Mouse (Mus musculus) liver, adult 2 months (tissue): Measurements from ENCODE around the gene Mrpl49. TPM values are rescaled to one million over a fixed set of nuclear protein-coding genes. Genes with fewer than 3 reads are reported as not detected.
A peak's percentile ranks its signal among the peaks of the same experiment; 100 is the strongest.

Experiments
- DNase-seq: peaks from one replicate; pipeline ENCODE4 v3.0.0-alpha.2; 2011; ENCODE audit warnings: low read depth, low spot score; ENCODE audit errors: extremely low read depth
- H3K27ac ChIP-seq: fragments of 200-500 bp; replicated peaks from 2 replicates; pipeline ENCODE4 v1.5.1; 2012; ENCODE audit warnings: low read depth, mild to moderate bottlenecking, control low read depth, inconsistent platforms, low read length; ENCODE audit not compliant: insufficient read depth
- H3K27me3 ChIP-seq: fragments of 200-500 bp; 2 replicates; pipeline ENCODE4 v1.6.1; 2012; ENCODE audit warnings: mild to moderate bottlenecking, moderate library complexity, low read length, inconsistent platforms; ENCODE audit not compliant: control insufficient read depth, insufficient read depth
- H3K36me3 ChIP-seq: fragments of 200-500 bp; 2 replicates; pipeline ENCODE4 v1.6.1; 2012; ENCODE audit warnings: low read length, inconsistent platforms; ENCODE audit not compliant: control insufficient read depth, insufficient read depth
- H3K4me1 ChIP-seq: fragments of 200-500 bp; 2 replicates; pipeline ENCODE4 v1.6.1; 2011; ENCODE audit warnings: low read length; ENCODE audit not compliant: control insufficient read depth, insufficient read depth
- H3K4me3 ChIP-seq: fragments of 200-500 bp; 2 replicates; pipeline ENCODE4 v1.5.1; 2011; ENCODE audit warnings: low read depth, mild to moderate bottlenecking, control low read depth, low read length, moderate library complexity; ENCODE audit not compliant: insufficient read depth
- H3K79me2 ChIP-seq: fragments of 200-500 bp; 2 replicates; pipeline ENCODE4 v1.6.1; 2012; ENCODE audit warnings: inconsistent platforms, mild to moderate bottlenecking, low read length, moderate library complexity; ENCODE audit not compliant: control insufficient read depth, insufficient read depth
- H3K9ac ChIP-seq: fragments of 200-500 bp; 2 replicates; pipeline ENCODE4 v1.6.1; 2012; ENCODE audit warnings: low read depth, mild to moderate bottlenecking, control low read depth, inconsistent platforms, low read length
- CTCF ChIP-seq: fragments of 200-500 bp; IDR thresholded peaks from 2 replicates; pipeline ENCODE4 v1.5.1; 2011; ENCODE audit warnings: low read depth, low read length, control low read depth
- POLR2A ChIP-seq: fragments of 200-500 bp; IDR thresholded peaks from 2 replicates; pipeline ENCODE4 v1.6.1; 2011; ENCODE audit warnings: low read length, control low read depth; ENCODE audit not compliant: insufficient read depth; ENCODE audit errors: extremely low read depth
- WGBS: fragments of 180-500 bp; shearing (Covaris S2); methylation state at CpG from one replicate; pipeline ENCODE4 v1.1.7; 2018; 5-methylcytosine and 5-hydroxymethylcytosine counted together
- polyA plus RNA-seq: library from polyadenylated mRNA; depleted of rRNA; stranded (reverse); fragments of >200 nt; gene quantifications from 2 replicates; pipeline ENCODE4 v1.2.3, GENCODE M21; 2012
- total RNA-seq: library from RNA; depleted of rRNA; stranded (reverse); fragments of >200 nt; gene quantifications from 2 replicates; pipeline ENCODE4 v1.2.3, GENCODE M21; 2014

The Mrpl49 gene
- total and polyA plus RNA-seq, 2 experiments, result 13.6 to 27.1 TPM

DNA sequence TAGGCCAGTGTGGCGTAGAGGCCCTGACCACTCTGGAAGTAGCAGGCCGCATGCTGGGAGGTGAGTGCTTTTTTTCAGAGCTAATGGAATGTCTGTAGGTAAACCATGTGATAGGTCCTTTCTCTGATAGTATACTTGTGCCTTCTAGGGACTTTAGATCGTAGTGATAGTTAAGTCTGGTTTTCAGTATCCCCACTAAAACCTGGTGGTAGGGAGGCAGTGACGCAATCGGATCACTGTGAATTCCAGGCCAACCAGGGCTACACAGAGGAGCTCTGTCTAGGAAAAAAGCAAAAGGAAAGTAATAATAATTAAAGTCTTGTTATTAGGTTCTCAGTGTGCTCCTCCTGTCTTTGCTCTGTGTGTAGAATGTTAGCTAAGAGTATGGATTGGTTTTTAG, 928 bp upstream of the Mrpl49 start:
- 6% methylated on average over 5 of the region's 5 CpGs for WGBS
- no peak for DNase-seq
- Histone ChIP-seq H3K79me2 (no peaks in the 10 kb centered on the region; the same call in 1 of the 2 replicates), H3K4me1 (peaks cover 24% of the 10 kb centered on the region), H3K9ac (peak overlapping the region; percentile 91), H3K27ac (peak overlapping the region; percentile 82), H3K36me3 (peaks cover 18% of the 10 kb centered on the region; the same call in 1 of the 2 replicates), H3K27me3 (no peaks in the 10 kb centered on the region), H3K4me3 (peak overlapping the region; percentile 87)
- TF ChIP-seq CTCF, result no peak

DNA sequence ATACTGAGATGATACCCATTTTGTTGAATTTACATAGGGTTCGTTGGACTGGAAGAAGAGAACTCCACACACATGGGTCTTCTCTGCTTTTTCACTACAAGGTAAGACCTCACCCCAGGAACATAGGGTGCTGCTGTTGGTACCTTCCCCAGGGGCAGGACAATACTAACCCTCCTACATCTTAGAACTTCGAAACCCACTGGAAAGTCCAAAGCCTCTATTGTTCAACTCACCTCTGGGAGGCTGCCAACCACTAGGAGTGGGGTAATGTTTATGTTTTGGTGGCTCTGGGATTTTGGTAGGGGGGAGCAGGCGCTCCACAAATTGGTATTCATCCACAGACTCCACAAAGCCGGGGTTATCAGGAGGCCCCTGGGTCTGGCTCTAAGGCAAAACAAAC, 889 bp downstream of the Mrpl49 start:
- DNase-seq, result no peak

DNA sequence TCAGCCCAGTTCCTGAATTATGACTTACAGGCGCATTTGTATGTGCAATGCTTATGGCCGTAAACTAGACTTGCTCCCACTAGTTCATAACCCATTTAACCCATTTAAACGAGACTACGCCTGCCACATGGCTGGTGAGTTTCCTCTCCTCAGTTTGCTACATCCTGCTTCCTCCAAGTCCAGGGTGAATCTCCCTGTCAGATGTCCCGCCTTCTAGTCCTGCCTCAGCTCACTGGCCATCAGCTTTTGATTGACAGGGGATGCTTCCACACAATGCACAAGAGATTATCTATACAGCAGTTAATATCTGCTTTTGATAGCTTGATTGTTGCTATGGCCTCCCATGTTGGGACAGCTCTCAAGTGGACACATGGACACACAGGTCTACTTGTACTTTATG, 3.3 kb downstream of the Mrpl49 start:
- Histone ChIP-seq H3K4me1 (peaks cover 14% of the 10 kb centered on the region; the same call in 1 of the 2 replicates), H3K36me3 (peaks cover 43% of the 10 kb centered on the region), H3K4me3 (no peak overlapping the region), H3K27ac (no peak overlapping the region), H3K9ac (no peak overlapping the region), H3K27me3 (no peaks in the 10 kb centered on the region), H3K79me2 (peaks cover 4% of the 10 kb centered on the region; the same call in 1 of the 2 replicates)
- WGBS, result 75% methylated on average over 5 of the region's 5 CpGs
- TF ChIP-seq POLR2A, result no peak
- no peak for DNase-seq

More for the DNA sequence above, 889 bp downstream of the Mrpl49 start:
- Histone ChIP-seq H3K4me1 (peaks cover 11% of the 10 kb centered on the region; the same call in 1 of the 2 replicates), H3K4me3 (no peak overlapping the region), H3K27ac (no peak overlapping the region), H3K9ac (no peak overlapping the region; the same call in 1 of the 2 replicates), H3K79me2 (no peaks in the 10 kb centered on the region; the same call in 1 of the 2 replicates), H3K27me3 (no peaks in the 10 kb centered on the region), H3K36me3 (peaks cover 33% of the 10 kb centered on the region)
- TF ChIP-seq POLR2A (no peak), CTCF (no peak)
- 26% methylated on average over 4 of the region's 4 CpGs for WGBS

DNA sequence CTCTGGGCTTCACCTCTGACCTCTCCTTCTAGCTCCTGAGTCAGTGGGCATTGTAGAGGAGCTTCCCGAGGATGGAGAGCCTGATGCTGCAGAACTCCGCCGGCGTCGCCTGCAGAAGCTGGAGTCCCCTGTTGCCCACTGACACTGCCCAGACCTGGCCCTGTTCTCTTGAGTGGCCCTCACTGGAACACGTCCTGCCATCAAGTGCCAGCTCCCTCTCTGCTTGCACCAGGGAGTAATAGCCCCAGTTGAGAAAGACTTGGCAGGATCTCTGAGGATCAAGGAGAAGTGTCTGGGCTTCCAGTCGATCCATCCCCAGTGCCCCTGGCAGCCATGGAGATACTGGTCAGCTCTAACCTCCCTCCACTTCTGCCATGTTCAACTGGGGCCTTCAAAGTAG, 5.1 kb downstream of the Mrpl49 start:
- TF ChIP-seq CTCF (no peak), POLR2A (no peak)
- DNase-seq, result no peak
- 72% methylated on average over 7 of the region's 7 CpGs for WGBS

DNA sequence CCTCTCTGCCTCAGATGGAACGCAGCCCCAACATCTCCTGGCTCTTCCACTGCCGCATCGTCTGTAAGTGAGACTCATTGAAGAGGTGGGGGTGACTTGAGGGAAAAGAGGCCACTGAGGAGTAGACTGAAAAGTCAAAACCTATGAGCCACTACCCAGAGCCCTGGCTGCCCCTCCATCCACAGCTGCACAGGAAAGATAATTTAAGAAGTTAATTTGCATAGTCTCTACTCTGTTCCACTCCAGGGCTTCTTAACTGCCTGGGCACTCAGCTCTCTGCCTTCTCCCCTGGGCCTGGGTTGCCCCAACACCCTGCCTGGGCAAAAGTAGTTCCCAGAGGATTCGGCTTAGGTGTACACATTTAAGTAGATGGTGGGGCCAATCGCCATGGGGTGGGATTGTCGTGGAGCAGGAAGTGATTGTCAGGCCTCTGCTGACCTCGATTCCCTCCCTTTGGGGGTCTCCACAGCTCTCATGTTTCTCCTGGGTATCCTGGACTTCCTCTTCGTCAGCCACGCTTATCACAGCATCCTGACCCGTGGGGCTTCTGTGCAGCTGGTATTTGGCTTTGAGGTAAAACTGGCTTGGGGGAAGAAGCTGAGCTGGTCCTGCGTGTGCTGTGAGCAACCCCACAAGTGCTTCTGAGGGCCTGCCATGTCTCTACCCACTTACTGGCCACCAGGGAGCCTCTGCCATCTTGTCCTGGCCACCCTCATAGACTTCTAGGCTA, 8.7 kb downstream of the Mrpl49 start:
- no peak for DNase-seq
- H3K9ac ChIP-seq, result no peak overlapping the region
- no peak for TF ChIP-seq CTCF
- H3K4me3 ChIP-seq, result no peak overlapping the region
- WGBS, result 79% methylated on average over 11 of the region's 11 CpGs
- H3K27me3 ChIP-seq, result no peaks in the 10 kb centered on the region
- H3K79me2 ChIP-seq, result peaks cover 25% of the 10 kb centered on the region; the same call in 1 of the 2 replicates
- H3K36me3 ChIP-seq, result peaks cover 40% of the 10 kb centered on the region
- H3K27ac ChIP-seq, result no peak overlapping the region
- H3K4me1 ChIP-seq, result peaks cover 22% of the 10 kb centered on the region

More for the DNA sequence above, 5.1 kb downstream of the Mrpl49 start:
- Histone ChIP-seq H3K79me2 (peaks cover 18% of the 10 kb centered on the region; the same call in 1 of the 2 replicates), H3K27ac (no peak overlapping the region), H3K36me3 (peaks cover 52% of the 10 kb centered on the region), H3K4me3 (no peak overlapping the region), H3K9ac (no peak overlapping the region), H3K27me3 (no peaks in the 10 kb centered on the region), H3K4me1 (peaks cover 23% of the 10 kb centered on the region)

DNA sequence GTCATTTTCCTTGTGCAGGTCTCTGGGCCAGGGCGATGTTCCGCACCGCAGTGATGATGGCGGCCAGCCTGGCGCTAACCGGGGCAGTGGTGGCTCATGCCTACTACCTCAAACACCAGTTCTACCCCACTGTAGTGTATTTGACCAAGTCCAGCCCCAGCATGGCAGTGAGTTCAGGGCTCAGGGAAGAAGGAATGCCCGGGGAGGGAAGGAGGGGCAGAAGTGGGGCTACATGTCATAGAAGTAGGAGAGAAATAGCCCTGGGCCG, 9.8 kb downstream of the Mrpl49 start:
- peaks cover 32% of the 10 kb centered on the region for H3K36me3 ChIP-seq
- peaks cover 22% of the 10 kb centered on the region for H3K4me1 ChIP-seq
- WGBS, result 52% methylated on average over 8 of the region's 8 CpGs
- no peak for DNase-seq
- peak overlapping the region; percentile 88; the same call in 1 of the 2 replicates for H3K27ac ChIP-seq
- H3K4me3 ChIP-seq, result peak overlapping the region; percentile 69
- TF ChIP-seq POLR2A, result no peak
- peak overlapping the region; percentile 78 for H3K9ac ChIP-seq
- H3K79me2 ChIP-seq, result peaks cover 25% of the 10 kb centered on the region; the same call in 1 of the 2 replicates
- no peaks in the 10 kb centered on the region for H3K27me3 ChIP-seq
